Mouse (Mus musculus): ENCODE data around the gene Atrip. TPM values are rescaled to one million over a fixed set of nuclear protein-coding genes. Genes with fewer than 3 reads are reported as not detected.

Atrip gene
- total RNA-seq, 2 experiments from 2014 or later: 25.0 to 31.9 TPM

GRCm38 (mm10) chr9:109052490-109053260 lies 21.2 kb downstream of the Atrip start:
- Histone ChIP-seq H3K4me3 (no peak overlapping the region), H3K27ac (no peak overlapping the region)
- DNase-seq (ENCODE audit: low spot score in 2 of 2): no peak
- no peak for TF ChIP-seq CTCF (conservative IDR thresholded peaks at IDR 0.05)

- TF ChIP-seq CTCF (conservative IDR thresholded peaks at IDR 0.05): no peak
- DNase-seq (ENCODE audit: low spot score in 2 of 2): no peak
- Histone ChIP-seq H3K4me3 (no peak overlapping the region), H3K27ac (no peak overlapping the region)
Measured at GRCm38 (mm10) chr9:109051651-109052489, 22.1 kb downstream of the Atrip start.

GRCm38 (mm10) chr9:109051011-109051501 lies 22.9 kb downstream of the Atrip start:
- no peak for TF ChIP-seq CTCF (conservative IDR thresholded peaks at IDR 0.05)
- Histone ChIP-seq H3K4me3 (no peak overlapping the region), H3K27ac (no peak overlapping the region)
- no peak for DNase-seq (ENCODE audit: low spot score in 2 of 2)

- no peak for DNase-seq (ENCODE audit: low spot score in 2 of 2)
- H3K4me3 ChIP-seq: no peak overlapping the region
- H3K27ac ChIP-seq: no peak overlapping the region
- no peak for TF ChIP-seq CTCF (conservative IDR thresholded peaks at IDR 0.05)
Measured at GRCm38 (mm10) chr9:109050674-109050997, 23.3 kb downstream of the Atrip start.

- Histone ChIP-seq H3K4me3 (no peak overlapping the region), H3K27ac (no peak overlapping the region)
- no peak for TF ChIP-seq CTCF (conservative IDR thresholded peaks at IDR 0.05)
- DNase-seq (ENCODE audit: low spot score in 2 of 2): no peak
Measured at GRCm38 (mm10) chr9:109049996-109050673, 23.8 kb downstream of the Atrip start.

- H3K4me3 ChIP-seq: no peak overlapping the region
- no peak for DNase-seq (ENCODE audit: low spot score in 2 of 2)
- TF ChIP-seq CTCF (conservative IDR thresholded peaks at IDR 0.05): no peak
- H3K27ac ChIP-seq: no peak overlapping the region
Measured at GRCm38 (mm10) chr9:109049316-109049715, 24.6 kb downstream of the Atrip start.

- Histone ChIP-seq H3K4me3 (no peak overlapping the region), H3K27ac (no peak overlapping the region)
- peak; percentile 79 for TF ChIP-seq CTCF (conservative IDR thresholded peaks at IDR 0.05)
- DNase-seq (ENCODE audit: low spot score in 2 of 2): no peak
Measured at GRCm38 (mm10) chr9:109046306-109046705, 27.6 kb downstream of the Atrip start.

- DNase-seq (ENCODE audit: low spot score in 2 of 2): no peak
- Histone ChIP-seq H3K4me3 (no peak overlapping the region), H3K27ac (no peak overlapping the region)
- TF ChIP-seq CTCF (conservative IDR thresholded peaks at IDR 0.05): no peak
Measured at GRCm38 (mm10) chr9:109041351-109041750, 32.6 kb downstream of the Atrip start.

- TF ChIP-seq CTCF (conservative IDR thresholded peaks at IDR 0.05): no peak
Measured at GRCm38 (mm10) chr9:109040906-109041305, 33.0 kb downstream of the Atrip start.

GRCm38 (mm10) chr9:109040216-109040615 lies 33.7 kb downstream of the Atrip start:
- Histone ChIP-seq H3K4me3 (no peak overlapping the region), H3K27ac (no peak overlapping the region)
- no peak for DNase-seq (ENCODE audit: low spot score in 2 of 2)
- TF ChIP-seq CTCF (conservative IDR thresholded peaks at IDR 0.05): no peak

More at GRCm38 (mm10) chr9:109040906-109041305, 33.0 kb downstream of the Atrip start:
- DNase-seq (ENCODE audit: low spot score in 2 of 2): no peak
- Histone ChIP-seq H3K4me3 (no peak overlapping the region), H3K27ac (no peak overlapping the region)

GRCm38 (mm10) chr9:109039681-109040080 lies 34.2 kb downstream of the Atrip start:
- DNase-seq (ENCODE audit: low spot score in 2 of 2): no peak
- no peak overlapping the region for H3K4me3 ChIP-seq
- no peak for TF ChIP-seq CTCF (conservative IDR thresholded peaks at IDR 0.05)
- H3K27ac ChIP-seq: no peak overlapping the region

GRCm38 (mm10) chr9:109038901-109039364 lies 35.0 kb downstream of the Atrip start:
- Histone ChIP-seq H3K27ac (peak overlapping the region; percentile 73), H3K4me3 (peak overlapping the region; percentile 71)
- TF ChIP-seq CTCF (conservative IDR thresholded peaks at IDR 0.05): no peak
- no peak for DNase-seq (ENCODE audit: low spot score in 2 of 2)

All from layer of hippocampus, adult 2 months (tissue).